Mouse (Mus musculus): ENCODE measurements around the gene Nsf. TPM values are rescaled to one million over a fixed set of nuclear protein-coding genes. Genes with fewer than 3 reads are reported as not detected.

The Nsf gene
- polyA plus RNA-seq, 1 experiment: 10.3 TPM

DNA sequence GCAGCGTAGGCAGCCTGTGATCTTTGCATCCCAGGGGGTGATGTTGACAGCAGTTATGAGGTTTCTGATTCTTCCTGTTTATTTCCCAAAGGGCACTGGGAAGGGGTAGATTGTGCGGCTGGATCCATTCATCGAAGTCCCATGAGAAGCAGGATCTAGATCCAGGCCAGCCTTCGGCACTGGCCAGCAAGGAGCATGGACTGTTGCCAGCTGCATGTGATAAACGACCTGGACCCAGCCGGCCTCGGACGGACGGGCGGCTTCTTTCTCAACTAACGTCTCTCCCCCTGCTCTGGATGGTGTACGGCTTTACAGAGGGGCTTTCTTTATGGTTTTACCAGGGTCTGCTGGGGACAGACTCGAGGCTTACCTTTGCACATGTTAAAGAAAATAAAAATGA, 137.9 kb downstream of the Nsf start:
- H3K27ac ChIP-seq (ENCODE audit: control insufficient read depth, insufficient read depth, low read depth, low read length): no peak overlapping the region
- H3K4me1 ChIP-seq (ENCODE audit: control insufficient read depth, insufficient read depth, low read length): no peaks in the 10 kb centered on the region
- TF ChIP-seq POLR2A (IDR thresholded peaks at IDR 0.05; ENCODE audit: control insufficient read depth, low read depth, low read length): no peak
- TF ChIP-seq CTCF (IDR thresholded peaks at IDR 0.05; ENCODE audit: control insufficient read depth, insufficient read depth, insufficient replicate concordance, low read depth, low read length): no peak
- no peaks in the 10 kb centered on the region for H3K27me3 ChIP-seq (ENCODE audit: control insufficient read depth, insufficient read depth, low read length)
- no peaks in the 10 kb centered on the region for H3K36me3 ChIP-seq (ENCODE audit: control insufficient read depth, insufficient read depth, low read length)
- H3K4me3 ChIP-seq (ENCODE audit: control insufficient read depth, low read depth, low read length): no peak overlapping the region

GRCm38 (mm10) chr11:103814808-103815207, 139.0 kb downstream of the Nsf start:
- H3K27ac ChIP-seq (ENCODE audit: control insufficient read depth, insufficient read depth, low read depth, low read length): no peak overlapping the region
- no peaks in the 10 kb centered on the region for H3K36me3 ChIP-seq (ENCODE audit: control insufficient read depth, insufficient read depth, low read length)
- 0 out of 2 replicates have a peak, but pooled peaks cover 3% of the 10 kb centered on the region for H3K4me1 ChIP-seq (ENCODE audit: control insufficient read depth, insufficient read depth, low read length)
- no peaks in the 10 kb centered on the region for H3K27me3 ChIP-seq (ENCODE audit: control insufficient read depth, insufficient read depth, low read length)
- no peak for TF ChIP-seq POLR2A (IDR thresholded peaks at IDR 0.05; ENCODE audit: control insufficient read depth, low read depth, low read length)
- no peak for TF ChIP-seq CTCF (IDR thresholded peaks at IDR 0.05; ENCODE audit: control insufficient read depth, insufficient read depth, insufficient replicate concordance, low read depth, low read length)
- H3K4me3 ChIP-seq (ENCODE audit: control insufficient read depth, low read depth, low read length): no peak overlapping the region

DNA sequence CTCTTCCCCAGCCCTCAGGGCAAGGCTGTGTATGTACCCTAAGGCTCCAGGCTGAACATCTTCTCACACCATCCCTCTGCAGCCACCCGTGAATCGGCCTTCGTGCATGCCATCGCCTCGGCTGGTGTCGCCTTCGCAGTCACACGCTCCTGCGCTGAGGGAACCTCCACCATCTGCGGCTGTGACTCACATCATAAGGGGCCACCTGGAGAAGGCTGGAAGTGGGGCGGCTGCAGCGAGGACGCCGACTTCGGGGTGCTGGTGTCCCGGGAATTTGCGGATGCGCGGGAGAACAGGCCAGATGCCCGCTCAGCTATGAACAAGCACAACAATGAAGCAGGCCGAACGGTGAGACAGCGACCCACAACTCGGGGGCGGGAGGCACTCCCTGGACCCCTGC, 142.6 kb downstream of the Nsf start:
- Histone ChIP-seq H3K27ac (ENCODE audit: control insufficient read depth, insufficient read depth, low read depth, low read length) (no peak overlapping the region), H3K27me3 (ENCODE audit: control insufficient read depth, insufficient read depth, low read length) (no peaks in the 10 kb centered on the region; the same call in 1 of the 2 replicates)

DNA sequence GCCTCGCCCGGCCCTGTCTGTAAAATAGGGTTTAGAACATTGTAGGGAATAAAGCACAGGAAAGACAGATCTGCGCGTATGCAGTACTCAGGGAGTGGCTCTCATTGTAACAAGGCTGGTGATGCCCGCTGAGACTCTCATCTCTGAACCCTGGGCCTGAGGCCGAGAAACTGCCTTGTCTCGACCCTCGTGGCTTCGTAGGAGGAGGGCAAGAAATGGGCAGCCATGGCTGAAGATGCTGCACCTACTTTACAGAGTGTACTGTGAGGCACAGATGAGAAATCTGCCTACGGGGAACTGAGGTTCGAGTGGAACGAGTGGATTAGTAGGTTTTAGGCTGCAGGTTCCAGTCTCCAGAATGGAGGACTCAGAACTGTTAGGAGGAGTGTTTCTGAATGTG, 143.2 kb downstream of the Nsf start:
- TF ChIP-seq CTCF (IDR thresholded peaks at IDR 0.05; ENCODE audit: control insufficient read depth, insufficient read depth, insufficient replicate concordance, low read depth, low read length): no peak
- TF ChIP-seq POLR2A (IDR thresholded peaks at IDR 0.05; ENCODE audit: control insufficient read depth, low read depth, low read length): no peak
- Histone ChIP-seq H3K27ac (ENCODE audit: control insufficient read depth, insufficient read depth, low read depth, low read length) (no peak overlapping the region), H3K4me3 (ENCODE audit: control insufficient read depth, low read depth, low read length) (peak overlapping the region; percentile 86), H3K4me1 (ENCODE audit: control insufficient read depth, insufficient read depth, low read length) (peaks cover 8% of the 10 kb centered on the region), H3K27me3 (ENCODE audit: control insufficient read depth, insufficient read depth, low read length) (no peaks in the 10 kb centered on the region; the same call in 1 of the 2 replicates), H3K36me3 (ENCODE audit: control insufficient read depth, insufficient read depth, low read length) (no peaks in the 10 kb centered on the region)

More for the DNA sequence above, 142.6 kb downstream of the Nsf start:
- no peak for TF ChIP-seq CTCF (IDR thresholded peaks at IDR 0.05; ENCODE audit: control insufficient read depth, insufficient read depth, insufficient replicate concordance, low read depth, low read length)
- TF ChIP-seq POLR2A (IDR thresholded peaks at IDR 0.05; ENCODE audit: control insufficient read depth, low read depth, low read length): no peak
- H3K4me3 ChIP-seq (ENCODE audit: control insufficient read depth, low read depth, low read length): peak overlapping the region; percentile 86
- H3K36me3 ChIP-seq (ENCODE audit: control insufficient read depth, insufficient read depth, low read length): no peaks in the 10 kb centered on the region
- peaks cover 8% of the 10 kb centered on the region for H3K4me1 ChIP-seq (ENCODE audit: control insufficient read depth, insufficient read depth, low read length)

GRCm38 (mm10) chr11:103809611-103810598, 144.0 kb downstream of the Nsf start:
- TF ChIP-seq CTCF (IDR thresholded peaks at IDR 0.05; ENCODE audit: control insufficient read depth, insufficient read depth, insufficient replicate concordance, low read depth, low read length): no peak
- no peak for TF ChIP-seq POLR2A (IDR thresholded peaks at IDR 0.05; ENCODE audit: control insufficient read depth, low read depth, low read length)
- no peak overlapping the region for H3K27ac ChIP-seq (ENCODE audit: control insufficient read depth, insufficient read depth, low read depth, low read length)
- H3K27me3 ChIP-seq (ENCODE audit: control insufficient read depth, insufficient read depth, low read length): no peaks in the 10 kb centered on the region; the same call in 1 of the 2 replicates
- peak overlapping the region; percentile 86 for H3K4me3 ChIP-seq (ENCODE audit: control insufficient read depth, low read depth, low read length)
- no peaks in the 10 kb centered on the region for H3K36me3 ChIP-seq (ENCODE audit: control insufficient read depth, insufficient read depth, low read length)
- peaks cover 8% of the 10 kb centered on the region for H3K4me1 ChIP-seq (ENCODE audit: control insufficient read depth, insufficient read depth, low read length)

DNA sequence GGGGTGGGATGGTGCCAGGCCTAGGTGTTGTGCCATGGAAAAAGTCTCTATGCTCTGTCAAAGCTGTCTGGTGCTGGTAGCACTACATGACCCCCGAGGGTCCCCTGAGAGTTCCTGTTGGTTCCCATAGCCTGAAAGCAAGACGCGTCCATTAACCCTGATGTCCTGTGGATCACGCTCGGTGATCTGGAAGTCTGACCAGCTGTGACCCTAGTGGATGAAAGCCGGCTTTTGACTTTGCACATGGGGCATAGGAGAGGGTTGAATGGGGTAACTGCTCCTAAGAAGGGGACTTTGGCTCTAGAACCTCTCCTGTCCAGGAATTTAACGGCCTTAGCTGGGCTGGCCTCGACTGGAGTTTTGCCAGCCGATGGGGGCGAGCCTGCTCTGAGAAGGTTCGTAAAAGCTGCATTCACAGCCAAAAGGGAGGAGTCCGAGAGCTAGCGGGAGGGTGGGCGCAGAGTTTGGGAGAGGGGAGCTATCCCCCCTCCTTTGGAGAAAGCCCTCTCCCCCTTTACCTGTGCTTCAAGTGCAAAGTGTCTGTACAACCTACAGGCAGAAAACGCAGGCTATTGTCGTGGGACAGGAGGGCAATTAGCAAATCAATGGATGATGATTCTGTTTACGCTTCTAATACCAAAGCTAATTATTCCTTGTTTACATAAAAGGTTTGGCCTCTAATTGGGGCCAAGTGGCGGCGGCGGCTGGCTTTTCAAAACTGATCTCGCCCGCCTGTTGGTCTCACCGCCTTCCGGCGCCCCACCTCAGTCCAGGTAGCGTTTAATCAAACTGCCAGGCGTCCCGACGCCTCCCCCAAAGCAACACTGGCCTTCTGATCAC, 144.9 kb downstream of the Nsf start:
- H3K4me3 ChIP-seq (ENCODE audit: control insufficient read depth, low read depth, low read length): peak overlapping the region; percentile 86
- no peaks in the 10 kb centered on the region for H3K36me3 ChIP-seq (ENCODE audit: control insufficient read depth, insufficient read depth, low read length)
- H3K27me3 ChIP-seq (ENCODE audit: control insufficient read depth, insufficient read depth, low read length): no peaks in the 10 kb centered on the region; the same call in 1 of the 2 replicates
- no peak for TF ChIP-seq CTCF (IDR thresholded peaks at IDR 0.05; ENCODE audit: control insufficient read depth, insufficient read depth, insufficient replicate concordance, low read depth, low read length)
- no peak for TF ChIP-seq POLR2A (IDR thresholded peaks at IDR 0.05; ENCODE audit: control insufficient read depth, low read depth, low read length)
- peaks cover 8% of the 10 kb centered on the region for H3K4me1 ChIP-seq (ENCODE audit: control insufficient read depth, insufficient read depth, low read length)
- H3K27ac ChIP-seq (ENCODE audit: control insufficient read depth, insufficient read depth, low read depth, low read length): no peak overlapping the region

GRCm38 (mm10) chr11:103807966-103808365, 145.9 kb downstream of the Nsf start:
- H3K4me1 ChIP-seq (ENCODE audit: control insufficient read depth, insufficient read depth, low read length): peaks cover 8% of the 10 kb centered on the region
- no peak overlapping the region for H3K4me3 ChIP-seq (ENCODE audit: control insufficient read depth, low read depth, low read length)
- H3K36me3 ChIP-seq (ENCODE audit: control insufficient read depth, insufficient read depth, low read length): no peaks in the 10 kb centered on the region
- no peaks in the 10 kb centered on the region; the same call in 1 of the 2 replicates for H3K27me3 ChIP-seq (ENCODE audit: control insufficient read depth, insufficient read depth, low read length)
- no peak for TF ChIP-seq CTCF (IDR thresholded peaks at IDR 0.05; ENCODE audit: control insufficient read depth, insufficient read depth, insufficient replicate concordance, low read depth, low read length)
- TF ChIP-seq POLR2A (IDR thresholded peaks at IDR 0.05; ENCODE audit: control insufficient read depth, low read depth, low read length): no peak
- no peak overlapping the region for H3K27ac ChIP-seq (ENCODE audit: control insufficient read depth, insufficient read depth, low read depth, low read length)

Data from testis, adult 2 months (tissue).